Mouse (Mus musculus) c-Kit-positive CD71-positive TER-119-positive erythroid progenitor cells, embryonic 14.5 days (primary cell): ENCODE data around the gene Tmem9b.

Experiments used
- DNase-seq: peaks from one replicate; pipeline ENCODE4 v3.0.0-alpha.2; 2013; ENCODE audit warnings: low spot score

Gene Tmem9b

DNA sequence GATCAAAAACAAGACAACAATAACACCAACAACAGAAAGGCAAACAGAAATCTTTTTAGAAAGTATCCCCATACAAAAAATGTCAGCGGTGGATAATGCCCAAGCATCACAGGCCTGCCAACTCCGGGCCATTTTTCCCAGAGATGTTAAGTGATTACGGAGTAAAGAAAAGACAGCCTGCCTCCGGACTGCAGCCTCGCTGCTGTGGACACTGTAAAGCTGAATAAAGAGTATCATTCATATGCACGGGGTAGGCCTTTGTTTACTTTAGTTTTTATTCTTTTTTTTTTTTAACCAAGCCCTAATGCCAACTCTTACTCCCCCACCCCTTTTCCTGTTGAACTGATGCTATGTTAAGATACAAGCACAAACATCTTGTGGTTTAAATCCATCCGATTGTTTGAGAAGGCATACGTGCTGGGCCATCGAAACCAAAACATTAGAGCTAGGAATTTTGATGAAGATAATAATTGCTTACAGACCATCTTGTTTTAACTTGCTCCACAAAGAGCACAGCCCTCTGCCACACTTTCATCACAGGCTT is 66.0 kb downstream of the Tmem9b start:
- DNase-seq = no peak
